Mouse (Mus musculus) kidney, postnatal 0 days (tissue): Measurements from ENCODE around the gene Tcte2. TPM values are rescaled to one million over a fixed set of nuclear protein-coding genes. Genes with fewer than 3 reads are reported as not detected.

Experiments
- ATAC-seq: fragments of 200-750 bp; cut with Nextera tagmentation; replicated peaks from 2 replicates; pipeline ENCODE4 v1.8.0; 2017; ENCODE audit warnings: low read depth, moderate number of reproducible peaks, moderate TSS enrichment, moderate library complexity; ENCODE audit not compliant: low FRiP score
- DNase-seq: peaks from one replicate; pipeline ENCODE4 v3.0.0-alpha.2; 2016; ENCODE audit warnings: low spot score
- H3K27ac ChIP-seq: fragments of 300-500 bp; sonication (generic); 2 replicates; pipeline ENCODE4 v1.5.1; 2014; ENCODE audit warnings: mild to moderate bottlenecking
- H3K27me3 ChIP-seq: fragments of 300-500 bp; sonication (generic); 2 replicates; pipeline ENCODE4 v1.6.1; 2014; ENCODE audit warnings: low read length, mixed read lengths; ENCODE audit not compliant: insufficient read depth
- H3K36me3 ChIP-seq: fragments of 300-500 bp; sonication (generic); 2 replicates; pipeline ENCODE4 v1.6.1; 2014; ENCODE audit warnings: low read length, mixed read lengths; ENCODE audit not compliant: insufficient read depth
- H3K4me1 ChIP-seq: fragments of 300-500 bp; sonication (generic); replicated peaks from 2 replicates; pipeline ENCODE4 v1.6.1; 2014; ENCODE audit warnings: antibody characterized with exemption, low read length, mixed read lengths; ENCODE audit not compliant: insufficient read depth
- H3K4me2 ChIP-seq: fragments of 300-500 bp; sonication (generic); 2 replicates; pipeline ENCODE4 v1.6.1; 2014; ENCODE audit warnings: mild to moderate bottlenecking, low read length, moderate library complexity, mixed read lengths
- H3K4me3 ChIP-seq: fragments of 300-500 bp; sonication (generic); replicated peaks from 2 replicates; pipeline ENCODE4 v1.5.1; 2014; ENCODE audit warnings: low read depth, low read length
- H3K9ac ChIP-seq: fragments of 300-500 bp; sonication (generic); 2 replicates; pipeline ENCODE4 v1.6.1; 2014; ENCODE audit warnings: low read depth, low read length
- H3K9me3 ChIP-seq: fragments of 300-500 bp; sonication (generic); replicated peaks from 2 replicates; pipeline ENCODE4 v1.6.1; 2016; ENCODE audit warnings: low read length, inconsistent platforms, mixed read lengths
- CTCF ChIP-seq: IDR thresholded peaks from 2 replicates; pipeline ENCODE4 v1.5.1; 2016; ENCODE audit warnings: antibody characterized with exemption, low read depth, mild to moderate bottlenecking, moderate library complexity
- WGBS: fragments of 180-500 bp; shearing (Covaris S2); extraction: QIAGEN DNeasy Blood & Tissue Kit; methylation state at CpG from one replicate; pipeline ENCODE4 v1.1.7; 2014; 5-methylcytosine and 5-hydroxymethylcytosine counted together
- polyA plus RNA-seq: library from polyadenylated mRNA; unstranded; fragments of >200 nt; fragmentation: Nextera tagmentation; extraction: Ambion mirVana; gene quantifications from 2 replicates; pipeline ENCODE4 v1.2.1, GENCODE M21; 2015

Tcte2 gene
- polyA plus RNA-seq, 1 experiment from 2014 or later, result 4.1 TPM

DNA sequence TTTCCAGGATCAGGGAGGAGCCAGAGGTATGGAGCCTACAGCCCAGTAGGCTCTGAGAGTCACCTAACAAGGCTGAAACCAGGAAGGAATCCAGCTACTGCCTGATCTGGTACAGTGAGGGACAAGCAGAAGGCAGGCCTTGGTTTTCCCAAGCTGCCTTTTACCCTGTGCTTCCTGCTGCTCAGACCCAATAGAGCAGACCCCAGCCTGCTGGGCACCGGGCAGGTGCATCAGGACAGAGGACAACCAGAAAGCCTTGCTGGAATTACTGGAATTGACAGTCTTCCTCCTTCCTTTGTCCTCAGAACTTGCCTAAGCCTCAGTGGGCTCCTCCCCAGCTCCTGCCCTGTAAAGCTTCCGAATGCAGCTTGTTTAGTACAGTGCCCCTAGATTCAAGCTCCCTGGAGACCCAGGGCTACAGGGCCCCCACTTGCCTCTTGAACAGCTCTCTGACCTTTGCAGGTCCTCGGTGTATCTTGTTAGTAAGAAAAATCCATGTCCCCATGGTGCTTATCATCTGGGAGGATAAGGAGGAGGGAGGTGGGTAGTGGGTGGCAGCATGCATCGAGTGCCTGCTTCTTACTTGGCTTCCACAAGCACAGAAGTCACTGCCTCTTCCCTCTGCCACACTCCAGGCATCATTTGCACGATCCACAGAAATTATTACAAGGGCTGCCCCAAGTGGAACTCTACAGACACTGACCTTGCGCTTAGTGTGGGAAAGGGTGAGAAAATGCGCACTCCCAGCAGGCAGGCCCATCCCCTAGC is 18.5 kb downstream of the Tcte2 start:
- Histone ChIP-seq H3K4me3 (no peak overlapping the region), H3K27ac (peak overlapping the region; percentile 90), H3K4me2 (no peak overlapping the region), H3K9me3 (no peaks in the 10 kb centered on the region), H3K9ac (peak overlapping the region; percentile 35; the same call in 1 of the 2 replicates), H3K36me3 (no peaks in the 10 kb centered on the region), H3K27me3 (no peaks in the 10 kb centered on the region), H3K4me1 (peaks cover 41% of the 10 kb centered on the region)
- TF ChIP-seq CTCF, result no peak
- ATAC-seq (no peak), DNase-seq (no peak)
- WGBS, result 57% methylated on average over 7 of the region's 7 CpGs

DNA sequence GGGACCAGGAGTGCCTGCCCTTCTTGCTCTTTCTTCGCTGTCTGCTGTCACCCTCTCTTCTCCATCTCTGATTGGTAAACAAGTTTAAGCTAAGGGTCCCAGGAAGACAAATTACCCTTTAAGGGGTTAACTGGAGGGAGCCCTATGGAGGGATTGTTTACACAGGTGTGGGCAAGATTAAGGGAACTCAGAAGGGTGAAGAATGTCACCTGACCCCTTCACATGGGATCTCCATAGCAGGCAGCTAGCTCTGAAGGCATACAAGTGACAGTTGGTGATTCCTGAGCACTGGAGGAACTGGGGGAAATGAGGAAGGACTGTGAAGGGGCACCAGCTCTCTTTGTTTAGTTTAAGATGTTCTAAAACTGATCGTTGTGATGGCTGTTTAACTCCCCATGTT is 19.3 kb downstream of the Tcte2 start:
- no peaks in the 10 kb centered on the region for H3K36me3 ChIP-seq
- H3K9me3 ChIP-seq, result no peaks in the 10 kb centered on the region
- H3K9ac ChIP-seq, result no peak overlapping the region
- WGBS, result 22% methylated on average over 2 of the region's 2 CpGs
- H3K4me1 ChIP-seq, result peaks cover 41% of the 10 kb centered on the region
- H3K4me3 ChIP-seq, result no peak overlapping the region
- no peak overlapping the region for H3K4me2 ChIP-seq
- no peak overlapping the region for H3K27ac ChIP-seq
- ATAC-seq (no peak), DNase-seq (no peak)
- no peaks in the 10 kb centered on the region for H3K27me3 ChIP-seq
- no peak for TF ChIP-seq CTCF

DNA sequence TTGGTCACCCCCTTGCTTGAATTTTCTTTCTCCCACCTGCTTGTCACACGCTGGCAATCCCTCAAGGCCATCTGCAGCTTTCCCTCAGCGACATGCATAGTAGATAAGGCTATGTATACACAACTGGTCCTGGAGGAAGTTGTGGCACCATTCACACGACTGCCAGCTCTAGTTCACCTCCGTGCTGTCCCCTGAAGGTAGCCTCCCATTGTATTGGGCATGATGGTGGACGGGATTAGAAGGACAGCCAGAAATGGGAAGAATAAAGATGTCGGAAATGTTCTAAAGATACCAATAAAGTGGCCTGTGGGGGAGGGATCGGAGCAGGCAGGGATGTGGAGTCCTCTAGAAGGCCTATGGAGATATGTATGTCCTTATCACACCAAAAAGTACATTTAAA is 20.0 kb downstream of the Tcte2 start:
- WGBS, result 82% methylated on average over 7 of the region's 7 CpGs
- H3K27ac ChIP-seq, result no peak overlapping the region
- no peak for DNase-seq
- no peak for ATAC-seq
- peaks cover 41% of the 10 kb centered on the region for H3K4me1 ChIP-seq
- no peak overlapping the region for H3K4me2 ChIP-seq
- no peaks in the 10 kb centered on the region for H3K27me3 ChIP-seq
- TF ChIP-seq CTCF, result no peak
- H3K36me3 ChIP-seq, result no peaks in the 10 kb centered on the region
- H3K4me3 ChIP-seq, result no peak overlapping the region
- no peak overlapping the region for H3K9ac ChIP-seq
- no peaks in the 10 kb centered on the region for H3K9me3 ChIP-seq

DNA sequence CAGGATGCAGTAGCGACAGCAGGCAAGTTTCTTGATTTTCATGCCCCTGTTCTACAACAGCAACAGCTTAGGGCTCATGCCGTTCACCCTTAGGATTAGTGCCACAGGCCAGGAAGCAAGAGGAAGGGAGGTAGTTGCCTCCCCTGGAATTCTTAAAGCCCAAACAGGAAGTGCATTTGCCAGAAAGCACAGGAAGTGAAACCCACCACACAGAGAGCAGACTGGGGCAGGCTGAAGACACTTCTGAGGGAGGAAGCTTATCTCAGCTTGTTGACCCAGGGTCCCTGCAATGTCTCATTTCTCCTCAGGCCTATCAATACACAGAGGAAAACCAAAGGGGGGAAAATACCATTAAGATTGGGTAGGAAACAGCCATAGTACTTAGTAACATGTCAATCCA is 20.8 kb downstream of the Tcte2 start:
- no peak overlapping the region for H3K4me2 ChIP-seq
- WGBS, result 36% methylated on average over 2 of the region's 2 CpGs
- no peak overlapping the region for H3K9ac ChIP-seq
- ATAC-seq (no peak), DNase-seq (no peak)
- no peaks in the 10 kb centered on the region for H3K36me3 ChIP-seq
- H3K4me3 ChIP-seq, result no peak overlapping the region
- no peaks in the 10 kb centered on the region for H3K9me3 ChIP-seq
- H3K4me1 ChIP-seq, result peaks cover 39% of the 10 kb centered on the region
- no peak overlapping the region for H3K27ac ChIP-seq
- no peaks in the 10 kb centered on the region for H3K27me3 ChIP-seq
- TF ChIP-seq CTCF, result no peak

DNA sequence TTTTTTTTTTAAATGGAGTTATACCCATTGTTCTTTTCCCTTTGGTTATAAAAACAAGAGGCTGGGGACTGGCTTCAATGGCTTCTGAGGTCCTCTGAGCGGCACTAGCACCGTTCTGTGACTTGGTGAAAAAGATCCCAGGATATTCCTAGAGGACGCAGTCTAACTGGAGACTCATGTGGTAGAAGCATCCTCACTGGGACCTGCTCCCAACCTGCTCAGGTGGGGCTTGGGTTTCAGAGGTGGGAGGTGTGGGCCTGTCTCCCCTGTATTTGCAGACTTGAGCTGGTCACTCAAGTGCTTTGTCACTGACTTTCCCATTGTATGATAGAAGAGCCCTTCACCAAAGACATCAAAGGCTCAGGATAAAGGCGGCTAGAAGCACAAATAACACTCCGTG is 21.6 kb downstream of the Tcte2 start:
- Histone ChIP-seq H3K4me1 (peaks cover 31% of the 10 kb centered on the region), H3K4me3 (no peak overlapping the region), H3K27me3 (no peaks in the 10 kb centered on the region), H3K9ac (no peak overlapping the region), H3K27ac (no peak overlapping the region), H3K36me3 (no peaks in the 10 kb centered on the region), H3K4me2 (no peak overlapping the region), H3K9me3 (no peaks in the 10 kb centered on the region)
- TF ChIP-seq CTCF, result no peak
- DNase-seq (no peak), ATAC-seq (no peak)
- whole genome bisulfite sequencing, result 85% methylated on average over 5 of the region's 5 CpGs

DNA sequence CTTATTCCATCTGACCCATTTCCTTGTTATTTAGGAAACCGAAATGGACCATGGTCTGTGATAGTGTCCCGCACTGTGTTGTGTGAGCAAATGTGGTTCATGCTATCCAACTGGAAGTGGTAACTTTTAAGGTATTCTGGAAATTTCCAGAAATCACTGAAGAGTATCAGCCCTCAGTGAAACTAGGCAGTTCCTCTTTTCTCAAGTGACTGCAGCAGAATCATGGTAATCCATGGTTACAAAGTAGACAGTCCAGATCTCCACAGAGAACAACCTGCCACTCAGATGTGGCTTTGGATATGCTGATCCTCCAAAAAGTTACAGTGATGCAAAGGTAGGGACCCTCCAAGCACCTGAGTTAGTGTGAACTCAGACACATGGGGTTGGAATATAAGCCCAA is 22.7 kb downstream of the Tcte2 start:
- Histone ChIP-seq H3K36me3 (no peaks in the 10 kb centered on the region), H3K4me1 (peaks cover 24% of the 10 kb centered on the region; the same call in 1 of the 2 replicates), H3K9me3 (no peaks in the 10 kb centered on the region), H3K4me2 (no peak overlapping the region), H3K9ac (no peak overlapping the region), H3K27me3 (no peaks in the 10 kb centered on the region), H3K4me3 (no peak overlapping the region), H3K27ac (no peak overlapping the region)
- no peak for TF ChIP-seq CTCF
- WGBS, result 89% methylated on average over 2 of the region's 2 CpGs
- no peak for ATAC-seq
- DNase-seq, result no peak
